Comparison of ENCODE assay signal across 8 mouse cellular contexts in the genomic region with DNA sequence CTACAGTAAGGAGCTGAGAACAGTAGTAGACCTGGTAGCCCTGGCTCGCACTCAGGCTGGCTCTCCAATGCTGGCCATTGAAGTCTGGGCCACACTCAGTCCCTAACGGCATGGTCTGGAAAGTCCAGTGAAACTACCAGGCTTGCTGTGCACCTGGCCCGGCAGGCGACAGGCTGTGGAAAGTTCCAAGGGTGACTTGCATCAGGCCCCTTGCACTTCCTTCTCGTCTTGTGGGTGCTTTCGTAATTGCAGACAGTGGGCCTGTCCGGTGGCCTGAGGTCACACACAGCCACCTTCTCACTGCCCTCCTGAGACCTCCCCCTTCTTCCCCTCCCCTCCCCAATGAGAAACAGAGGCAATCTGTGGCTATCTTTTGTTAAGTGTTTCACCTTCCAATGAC. TPM values are rescaled to one million over a fixed set of nuclear protein-coding genes. Genes with fewer than 3 reads are reported as not detected.
DNase-seq lines count a peak whose midpoint lies in the region; TF ChIP-seq lines count a peak whose summit lies in the region.

No protein-coding gene starts in this region.

- intact Hi-C loops in heart, postnatal 14 days (cut with DNase I), result no loop called here

- H3K4me3 ChIP-seq in layer of hippocampus, adult 2 months, result no peak overlapping the region

- no peak for TF ChIP-seq CTCF in layer of hippocampus, adult 2 months (conservative IDR thresholded peaks at IDR 0.05)

- no peak for DNase-seq in layer of hippocampus, adult 2 months (ENCODE audit: low spot score in 2 of 2)
- no peak for DNase-seq in layer of hippocampus, postnatal 10 days (ENCODE audit: low spot score in 2 of 2)
- DNase-seq in heart, postnatal 14 days, result peak; percentile 28 to 47
- DNase-seq in liver, result peak; percentile 36
- DNase-seq in natural killer cell, adult 2 months (ENCODE audit: low spot score in 2 of 2), result peak; percentile 79 to 87
- DNase-seq in cerebellum, adult 8-10 months, result no peak
- no peak for DNase-seq in frontal cortex, postnatal 10 days (ENCODE audit: low spot score in 2 of 2)
- DNase-seq in left cerebral cortex, adult 11 months (ENCODE audit: low spot score), result no peak

- H3K27ac ChIP-seq in layer of hippocampus, adult 2 months, result peak overlapping the region; percentile 37; the same call in 1 of the 2 replicates

RNA-seq across cellular contexts. Expression of a gene that starts 3.1 kb away (rescaled TPM):
- 1 to 10 TPM; 7.2 to 9.0 TPM for total RNA-seq in layer of hippocampus, adult 2 months (2021)
- total RNA-seq in layer of hippocampus, postnatal 10 days (2021), result 1 to 10 TPM; 5.5 to 5.9 TPM
- total RNA-seq in heart, postnatal 14 days (2021), result 1 to 10 TPM; 6.0 to 7.1 TPM

RNA-seq across cellular contexts. Expression of a gene that starts 48.7 kb away (rescaled TPM):
- total RNA-seq in layer of hippocampus, adult 2 months (2021), result 10 to 100 TPM; 15.4 to 17.6 TPM
- 10 to 100 TPM; 13.1 to 14.7 TPM for total RNA-seq in layer of hippocampus, postnatal 10 days (2021)
- total RNA-seq in heart, postnatal 14 days (2021), result 1 to 10 TPM; 6.6 to 8.6 TPM

RNA-seq across cellular contexts. Expression of a gene that starts 56.0 kb away (rescaled TPM):
- 10 to 100 TPM; 15.9 to 16.4 TPM for total RNA-seq in layer of hippocampus, adult 2 months (2021)
- 10 to 100 TPM; 18.0 to 20.8 TPM for total RNA-seq in layer of hippocampus, postnatal 10 days (2021)
- 10 to 100 TPM; 25.3 to 25.8 TPM for total RNA-seq in heart, postnatal 14 days (2021)

Comparison
In these comparisons a context has a peak if more than half of its experiments do, and no peak if none do; other contexts are left out.
1. DNase-seq: peak in heart, postnatal 14 days (2 of 2), liver (single experiment) and natural killer cell, adult 2 months (2 of 2); none in layer of hippocampus, adult 2 months (0 of 2), layer of hippocampus, postnatal 10 days (0 of 2), cerebellum, adult 8-10 months (single experiment), frontal cortex, postnatal 10 days (0 of 2) and left cerebral cortex, adult 11 months (single experiment).